Mouse (Mus musculus): Measurements from ENCODE around the gene Babam2.

Babam2 gene

DNA sequence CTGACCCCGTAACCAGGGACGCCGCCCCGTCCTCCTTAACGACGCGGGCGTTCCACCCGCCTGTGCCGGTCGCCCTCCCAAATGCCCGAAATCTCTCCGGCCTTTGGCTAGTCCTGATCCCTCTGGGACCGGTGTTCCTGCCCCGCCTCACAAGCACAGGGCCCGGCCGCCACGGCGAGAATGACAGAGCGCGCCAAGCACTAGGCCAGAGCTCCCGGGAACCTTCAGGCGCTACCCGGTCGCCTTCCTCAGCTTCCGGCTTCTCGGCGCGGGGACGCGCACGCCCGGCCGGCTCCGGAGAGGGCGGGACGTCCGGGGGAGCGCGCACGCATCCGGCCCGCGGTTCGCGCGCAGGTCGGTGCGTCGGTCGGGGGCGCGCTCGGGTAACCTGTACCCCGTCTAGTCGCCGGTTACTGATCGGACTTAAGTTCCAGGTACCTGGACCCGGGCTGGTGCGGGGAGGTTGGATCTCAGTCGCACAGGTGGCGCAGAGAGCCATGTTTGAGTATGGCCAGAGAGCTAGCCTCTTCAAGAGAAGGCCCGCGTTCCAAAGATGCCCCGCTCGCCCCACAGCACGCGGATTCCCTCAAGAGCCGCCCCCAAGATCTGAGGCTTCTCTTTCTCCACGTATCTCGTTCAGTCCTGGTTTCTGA is at the start of gene Babam2:
Gene Babam2 (plus strand): TSS at position 41 of the 653 bp plus-strand sequence.
- peak; percentile 89 for DNase-seq (ENCODE audit: low spot score)

DNA sequence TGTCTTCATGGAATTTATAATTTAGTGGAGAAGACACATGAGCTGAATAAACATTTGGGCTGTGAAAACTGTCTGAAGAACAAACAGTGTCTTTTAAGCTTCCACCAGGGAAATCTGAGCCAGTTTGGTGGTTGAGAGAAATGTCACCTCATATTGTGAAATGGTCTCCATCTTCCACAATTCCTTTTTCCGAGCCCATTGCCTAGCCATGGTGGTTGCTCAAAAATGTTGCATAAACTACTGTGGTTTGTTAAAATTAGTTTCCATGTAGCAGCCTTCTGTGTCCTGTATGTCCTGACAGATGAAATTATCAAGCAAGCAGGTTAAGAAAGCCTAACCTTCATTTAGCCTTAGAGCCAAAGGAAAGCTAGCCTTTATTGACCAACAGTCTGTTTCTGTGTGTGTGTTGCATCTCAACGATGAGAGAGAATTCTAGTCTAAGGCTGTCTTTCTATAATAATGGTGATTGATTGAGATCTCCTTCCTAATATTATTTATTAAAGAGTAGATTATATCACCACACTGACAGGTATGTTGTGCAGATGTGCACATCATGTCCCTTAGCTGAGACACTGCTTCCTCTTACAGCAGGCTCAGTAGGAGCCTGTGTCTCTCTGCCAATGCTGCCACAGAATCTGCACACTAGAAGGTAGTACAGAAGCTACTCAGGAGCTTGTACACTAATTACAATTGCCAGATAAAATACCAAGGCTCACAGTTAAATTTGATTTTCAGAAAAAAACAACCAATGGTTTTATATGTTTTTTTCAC is 46.8 kb upstream of the Babam2 start:
- DNase-seq (ENCODE audit: low spot score), result no peak

DNA sequence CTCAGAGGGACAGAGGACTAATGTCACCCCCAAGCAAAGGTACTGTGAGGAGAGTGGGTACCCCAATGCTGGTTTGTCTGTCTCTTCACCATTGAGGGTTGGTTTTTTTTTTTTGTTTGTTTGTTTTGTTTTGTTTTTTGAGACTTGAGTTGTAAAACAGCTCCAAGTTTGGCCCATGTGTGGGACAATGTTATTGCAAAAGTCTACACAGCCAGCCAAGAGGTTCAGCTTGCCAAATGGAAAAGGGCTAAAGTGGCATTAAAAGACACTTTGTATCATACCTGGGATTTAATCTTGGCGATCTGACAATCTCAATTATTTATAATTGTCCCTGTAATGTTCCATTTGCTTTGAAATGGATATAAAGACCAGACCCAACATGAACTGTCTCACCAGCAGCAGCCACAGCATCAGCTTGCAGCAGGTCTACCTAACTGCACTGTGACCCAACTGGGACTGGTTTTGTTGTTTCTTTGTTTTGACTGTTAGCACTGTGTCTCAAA is 41.7 kb upstream of the Babam2 start:
- no peak for DNase-seq (ENCODE audit: low spot score)

DNA sequence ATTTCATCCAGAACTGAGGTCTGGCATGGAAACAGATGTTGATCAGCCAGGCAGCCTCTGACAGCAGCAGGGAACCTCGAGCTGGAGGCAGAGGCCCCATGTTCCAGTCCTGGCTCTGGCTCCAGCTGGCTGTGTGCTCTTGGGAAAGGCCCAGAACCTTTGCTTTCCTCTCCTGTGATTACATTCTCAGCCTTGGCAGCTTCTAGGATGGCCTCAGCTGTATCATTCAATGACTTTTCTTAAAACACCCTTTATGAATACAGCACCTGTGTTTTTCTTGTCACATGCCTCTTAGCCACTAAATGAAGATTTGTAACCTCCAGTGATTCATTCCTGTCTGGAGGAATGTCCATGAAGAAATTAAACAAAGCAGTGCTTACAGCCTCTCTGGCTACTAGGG is 31.3 kb upstream of the Babam2 start:
- no peak for DNase-seq (ENCODE audit: low spot score)

DNA sequence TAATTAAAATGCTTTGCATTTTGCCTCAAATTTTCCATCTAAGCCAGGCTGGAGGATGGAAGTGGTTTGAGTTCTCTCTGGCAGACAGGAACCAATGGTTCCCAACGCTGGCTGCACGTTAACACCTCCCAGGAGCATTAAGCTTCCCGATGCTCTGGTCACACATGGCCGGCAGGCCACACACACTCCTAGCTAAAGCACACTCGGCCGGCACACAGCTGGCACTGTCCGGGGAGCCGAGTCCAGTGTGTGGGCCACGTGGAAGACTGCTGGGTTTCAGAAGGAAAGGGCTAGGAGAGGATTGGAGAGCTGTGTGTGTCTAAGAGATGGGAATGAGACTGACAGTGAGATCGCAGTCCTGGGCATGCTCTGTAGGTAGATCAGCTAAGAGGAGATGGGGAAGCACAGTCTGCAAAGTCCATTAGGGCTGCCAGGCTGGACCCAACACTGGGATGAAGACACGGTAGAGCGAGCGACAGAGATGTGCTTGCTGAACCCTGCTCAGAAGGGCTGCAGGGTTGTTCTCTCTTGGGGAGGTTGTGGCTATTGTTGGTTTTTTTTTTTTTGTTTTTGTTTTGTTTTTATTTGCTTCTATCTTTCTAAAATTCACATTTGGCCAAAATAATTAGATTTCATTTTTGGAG is 29.0 kb upstream of the Babam2 start:
- no peak for DNase-seq (ENCODE audit: low spot score)

DNA sequence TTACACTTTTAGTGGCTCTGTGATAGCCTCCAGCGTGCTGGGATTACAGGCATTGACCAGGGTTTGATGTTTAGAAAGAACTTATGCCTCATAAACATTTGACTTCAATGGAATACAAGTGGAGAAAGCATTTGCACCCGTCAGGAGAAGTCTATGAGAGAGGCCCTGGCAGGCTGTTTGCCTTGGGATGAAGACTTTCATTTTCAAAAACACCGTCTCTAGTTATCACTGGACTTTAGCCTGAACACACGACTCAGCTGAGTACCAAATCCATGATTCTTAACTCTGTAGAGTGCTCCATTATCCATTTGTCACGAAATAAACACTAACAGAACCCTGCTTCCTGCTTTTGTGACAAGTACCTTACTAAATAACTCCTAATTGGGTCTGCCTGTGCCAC is 27.5 kb upstream of the Babam2 start:
- no peak for DNase-seq (ENCODE audit: low spot score)

DNA sequence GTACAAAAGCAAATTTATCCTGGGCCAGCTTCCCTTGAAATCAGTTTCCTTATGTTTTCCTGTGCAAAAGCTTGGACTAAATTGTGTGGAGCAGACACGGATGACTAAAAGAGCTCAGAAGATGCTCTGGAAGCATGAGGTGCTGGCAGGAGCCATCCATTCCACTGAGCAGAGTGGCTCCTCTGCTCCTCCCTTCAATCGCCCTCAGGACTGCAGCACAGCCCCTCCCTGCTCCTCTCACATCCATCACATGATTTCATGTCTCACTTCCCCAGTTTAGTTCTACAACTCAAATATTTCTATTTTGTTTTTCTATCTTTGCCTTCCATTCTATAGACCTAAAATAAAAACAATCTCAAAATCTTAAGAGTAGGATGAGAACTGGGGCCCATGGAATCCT is 26.3 kb upstream of the Babam2 start:
- no peak for DNase-seq (ENCODE audit: low spot score)

DNA sequence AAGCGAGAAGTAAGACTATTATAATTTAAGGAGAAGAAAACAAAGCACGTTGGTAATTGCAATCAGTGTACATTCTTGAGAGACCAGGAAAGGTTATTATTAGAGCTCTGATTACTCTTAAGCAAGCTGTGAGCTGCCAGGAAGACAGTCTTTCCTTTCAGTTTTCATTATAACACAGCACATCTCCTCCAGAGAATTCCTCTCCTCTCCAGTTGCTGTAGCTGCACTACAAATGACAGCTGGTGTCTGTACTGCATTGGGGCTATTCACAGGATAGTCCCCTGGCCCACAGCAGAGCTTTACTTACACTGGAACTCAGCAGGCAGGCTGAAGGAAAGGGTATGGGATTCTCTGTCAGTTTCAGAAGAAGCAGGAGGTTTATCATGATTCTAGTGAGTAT is 24.1 kb upstream of the Babam2 start:
- no peak for DNase-seq (ENCODE audit: low spot score)

DNA sequence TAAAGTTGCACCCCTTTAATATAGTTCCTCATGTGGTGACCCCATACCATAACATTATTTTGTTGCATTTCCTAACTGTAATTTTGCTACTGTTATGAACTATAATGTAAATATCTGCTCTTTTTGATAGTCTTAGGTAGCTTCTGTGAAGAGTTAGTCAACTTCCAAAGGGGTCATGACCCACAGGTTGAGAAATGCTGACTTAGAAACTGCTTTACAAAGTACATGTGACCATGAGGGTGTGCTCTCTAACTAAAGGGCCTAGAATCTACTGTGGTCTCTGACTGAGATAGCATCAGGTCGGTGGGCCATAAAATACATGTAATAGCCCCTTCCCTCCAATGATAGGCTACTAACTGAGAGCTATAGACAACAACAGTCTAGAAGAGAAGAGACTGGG is 19.5 kb upstream of the Babam2 start:
- DNase-seq (ENCODE audit: low spot score), result no peak

DNA sequence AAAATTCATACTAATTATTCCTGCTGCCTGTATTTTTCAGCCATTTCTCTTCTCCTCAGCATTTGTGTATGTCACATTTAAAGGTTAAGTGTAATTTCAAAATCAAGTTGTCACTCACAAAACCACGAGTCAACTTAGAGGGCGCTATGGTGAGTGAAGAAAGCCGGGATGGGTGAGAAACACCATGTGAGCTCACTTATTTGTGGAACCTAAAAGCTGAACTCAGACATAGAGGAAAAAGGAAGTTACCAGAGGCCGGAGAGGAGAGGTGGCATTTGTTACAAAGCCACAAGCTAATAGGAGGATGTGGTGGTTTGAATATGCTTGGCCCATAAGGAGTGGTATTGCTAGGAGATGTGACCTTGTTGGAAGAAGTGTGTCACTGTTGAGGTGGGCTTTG is 17.3 kb upstream of the Babam2 start:
- no peak for DNase-seq (ENCODE audit: low spot score)

DNA sequence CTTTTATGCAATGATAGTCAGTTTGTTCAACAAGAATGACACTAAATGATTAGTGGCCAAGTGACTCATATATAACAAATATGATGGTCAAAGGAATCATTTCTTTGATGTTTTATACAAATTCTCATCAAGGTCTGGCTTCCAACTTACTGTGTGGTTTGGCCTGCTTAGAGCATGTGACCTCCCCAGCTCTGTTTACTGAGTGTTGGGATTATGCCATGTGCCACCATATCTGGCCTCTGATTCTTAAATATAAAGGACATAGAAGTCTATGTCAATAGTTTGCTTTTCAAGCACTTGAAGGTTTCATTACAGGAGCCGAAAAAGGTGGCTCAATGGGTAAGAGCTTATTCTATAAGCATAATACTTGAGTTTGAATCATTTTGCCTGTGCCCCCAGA is 15.2 kb upstream of the Babam2 start:
- DNase-seq (ENCODE audit: low spot score), result no peak

DNA sequence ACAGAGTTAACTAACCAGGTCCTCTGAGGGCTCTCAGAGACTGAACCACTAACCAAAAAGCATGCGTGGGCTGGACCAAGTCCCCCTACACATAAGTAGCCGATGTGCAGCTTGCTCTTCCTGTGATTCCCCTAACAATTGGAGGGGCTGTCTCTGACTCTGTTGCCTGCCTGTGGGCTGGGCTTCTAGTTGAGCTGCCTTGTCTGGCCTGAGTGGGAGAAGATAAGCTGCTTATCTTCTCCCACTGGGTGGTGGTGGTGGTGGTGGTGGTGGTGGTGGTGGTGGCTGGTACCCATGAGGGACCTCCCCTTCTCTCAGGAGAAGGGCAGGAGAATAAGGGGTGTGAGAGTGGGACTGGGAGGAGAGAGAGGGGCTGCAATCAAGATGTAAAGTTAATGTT is 11.4 kb upstream of the Babam2 start:
- no peak for DNase-seq (ENCODE audit: low spot score)

DNA sequence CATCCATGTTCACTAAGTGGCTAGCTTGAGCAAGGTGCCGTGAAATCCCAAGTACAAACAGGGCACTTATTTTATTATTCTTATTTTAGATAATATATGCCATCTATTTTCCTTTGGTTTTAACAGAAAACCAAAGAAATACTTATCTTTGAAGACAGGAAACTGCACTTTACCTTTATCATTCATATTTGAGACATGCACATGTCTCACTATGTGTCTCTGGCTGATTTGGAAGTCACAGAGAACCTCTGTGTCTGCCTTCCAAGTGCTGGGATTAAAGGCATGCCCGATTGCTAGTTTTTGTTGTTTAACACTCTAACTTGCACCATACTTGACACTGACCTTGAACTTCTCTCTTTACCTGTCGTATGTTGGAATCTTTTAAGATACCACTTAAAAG is 9.5 kb upstream of the Babam2 start:
- DNase-seq (ENCODE audit: low spot score), result no peak

DNA sequence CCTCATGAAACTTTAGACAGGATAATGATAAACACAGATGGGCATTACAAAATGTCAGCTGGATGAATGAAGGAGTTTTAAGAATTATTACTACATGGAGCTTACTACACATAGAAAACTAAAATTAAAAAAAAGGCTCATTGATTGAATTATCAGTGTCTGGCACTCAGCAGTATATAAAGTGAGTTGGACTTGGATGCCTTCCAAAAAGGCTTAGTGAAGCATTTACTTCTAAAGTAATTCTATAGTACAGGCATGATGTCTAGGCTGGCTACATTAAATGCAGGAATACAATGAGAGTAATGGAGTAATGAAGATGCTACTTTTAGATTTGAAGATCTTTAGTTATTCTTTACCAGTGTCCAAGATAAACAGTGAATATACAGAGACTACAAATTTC is 4.3 kb upstream of the Babam2 start:
- DNase-seq (ENCODE audit: low spot score), result no peak

DNA sequence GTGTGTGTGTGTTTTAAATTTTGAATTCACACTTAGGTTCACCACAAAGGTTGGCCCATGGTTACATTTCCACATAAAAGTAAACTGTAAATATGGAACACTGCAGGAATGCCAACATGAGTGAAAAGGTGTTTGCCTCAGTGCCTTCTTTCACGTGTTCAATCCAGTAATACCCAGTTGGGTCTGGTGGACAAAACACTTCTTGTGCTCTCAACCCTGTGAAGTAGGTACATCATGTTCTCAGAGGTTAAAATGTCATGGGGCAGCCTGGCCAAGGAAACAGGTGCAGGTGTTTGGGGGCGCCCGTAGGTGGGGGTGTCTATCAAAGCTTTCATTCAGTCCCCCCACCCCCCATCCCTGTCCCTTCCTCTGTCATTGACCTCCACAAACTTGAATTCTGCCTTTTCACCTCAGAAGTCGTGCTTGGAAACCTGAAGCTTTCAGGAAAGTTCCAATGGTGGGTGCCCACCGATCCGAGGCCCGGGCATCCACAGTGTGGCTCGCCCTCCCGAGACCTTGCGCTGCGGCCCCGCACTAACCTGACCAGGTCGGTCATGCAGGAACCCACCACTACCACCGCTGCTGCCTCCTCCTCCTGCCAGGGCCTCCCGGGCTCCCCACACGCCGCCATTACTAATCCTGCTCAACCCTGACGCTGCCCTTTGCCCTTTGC is 377 bp upstream of the Babam2 start, which contains the start of gene Rbks:
Gene Rbks (minus strand): TSS at position 657 of the 673 bp plus-strand sequence.
- DNase-seq (ENCODE audit: low spot score), result no peak

DNA sequence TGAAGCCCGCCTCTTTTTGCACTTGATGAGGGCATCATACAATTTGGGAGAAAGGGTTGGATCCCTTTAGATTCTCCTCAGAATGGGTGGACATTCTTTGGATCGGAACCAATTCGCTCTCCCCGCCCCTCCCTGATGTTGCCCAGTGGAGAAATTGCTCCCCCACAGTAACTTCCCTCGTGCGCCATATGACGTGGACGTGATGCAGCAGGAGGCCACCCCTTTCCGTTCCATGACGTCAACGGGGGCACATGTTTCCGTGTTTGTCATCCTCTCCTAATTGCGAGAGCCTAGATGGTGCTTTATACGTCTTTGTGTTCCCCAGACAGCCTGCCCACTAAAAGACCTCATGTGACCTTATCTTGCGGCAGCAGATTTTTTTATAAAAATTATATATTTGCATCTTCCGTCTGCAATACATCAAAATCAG is 828 bp downstream of the Babam2 start:
- peak; percentile 75 for DNase-seq (ENCODE audit: low spot score)

DNA sequence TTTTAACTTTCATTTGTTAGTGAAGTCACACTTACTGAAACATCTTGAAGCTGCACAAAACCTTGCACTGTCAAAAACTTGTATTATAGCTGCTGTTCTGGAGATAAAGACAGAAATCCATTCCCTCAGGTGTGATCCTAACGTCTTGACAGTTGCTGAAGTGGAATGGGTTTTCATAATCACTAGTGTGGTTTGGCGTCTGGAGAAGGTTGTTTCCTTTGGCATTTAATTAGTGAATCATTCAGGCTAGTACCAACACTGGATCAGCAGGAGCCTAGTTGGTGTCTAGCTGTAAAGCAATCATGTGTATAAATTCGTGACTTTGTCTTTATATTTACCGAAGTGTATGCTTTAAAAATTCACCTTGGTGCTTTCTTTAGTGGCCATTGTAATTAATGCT is 1.4 kb downstream of the Babam2 start:
- DNase-seq (ENCODE audit: low spot score), result no peak

DNA sequence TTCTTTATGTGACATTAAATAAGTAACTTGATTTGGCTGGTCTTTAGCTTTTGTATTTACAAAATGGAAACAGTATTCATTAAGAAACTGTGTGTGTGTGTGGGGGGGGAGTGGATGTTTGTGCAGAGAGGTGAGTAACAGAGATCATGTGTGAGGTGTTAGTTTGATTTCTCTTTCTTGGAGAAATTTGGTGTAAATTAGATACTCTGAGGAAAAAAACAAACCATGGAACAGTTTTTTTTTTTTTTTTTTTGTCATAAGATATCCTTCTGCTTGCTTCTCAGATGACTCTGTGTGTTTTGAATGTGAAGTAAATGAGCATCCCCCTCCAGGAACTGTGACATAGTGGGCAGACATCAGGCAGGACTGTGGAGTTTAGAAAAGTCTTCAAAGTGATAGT is 1.9 kb downstream of the Babam2 start:
- DNase-seq (ENCODE audit: low spot score), result no peak

DNA sequence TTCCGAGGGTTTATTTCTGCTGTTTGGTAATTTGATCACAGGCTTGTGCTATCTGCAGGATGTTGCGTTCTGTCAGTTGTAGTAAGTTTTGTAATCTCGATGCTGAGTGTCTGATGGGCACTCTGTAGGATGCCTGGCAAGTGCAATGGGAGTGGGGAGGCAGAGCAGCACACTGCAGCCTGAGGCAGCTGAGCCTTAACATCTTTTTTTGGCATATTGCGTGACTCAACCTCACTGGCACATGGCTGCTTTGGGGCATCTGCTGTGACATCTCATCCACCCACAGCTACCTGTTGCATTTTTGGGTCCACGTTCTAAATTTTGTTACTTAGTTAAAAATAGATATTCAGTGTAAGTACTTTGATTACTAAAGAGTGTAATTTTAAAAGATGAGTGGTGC is 7.5 kb downstream of the Babam2 start:
- no peak for DNase-seq (ENCODE audit: low spot score)

DNA sequence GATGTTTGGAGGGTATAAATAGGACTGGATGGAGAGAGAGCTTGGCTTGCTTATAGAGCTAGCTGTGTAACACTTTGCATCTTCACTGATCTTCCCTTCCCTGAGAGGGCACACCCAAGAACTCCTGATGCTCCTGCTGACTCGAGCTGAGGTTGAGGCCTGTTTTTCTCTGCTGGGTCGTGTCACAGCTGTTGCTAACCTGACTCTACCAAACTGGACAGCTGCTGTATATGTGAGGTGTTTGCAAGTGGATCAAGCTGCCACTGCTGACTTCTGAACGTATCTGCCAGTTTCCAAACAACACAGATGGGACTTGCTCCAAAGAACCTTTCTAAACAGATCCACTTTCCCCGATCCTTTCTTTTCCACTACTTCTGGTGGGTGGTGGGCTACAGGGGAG is 9.3 kb downstream of the Babam2 start:
- no peak for DNase-seq (ENCODE audit: low spot score)

DNA sequence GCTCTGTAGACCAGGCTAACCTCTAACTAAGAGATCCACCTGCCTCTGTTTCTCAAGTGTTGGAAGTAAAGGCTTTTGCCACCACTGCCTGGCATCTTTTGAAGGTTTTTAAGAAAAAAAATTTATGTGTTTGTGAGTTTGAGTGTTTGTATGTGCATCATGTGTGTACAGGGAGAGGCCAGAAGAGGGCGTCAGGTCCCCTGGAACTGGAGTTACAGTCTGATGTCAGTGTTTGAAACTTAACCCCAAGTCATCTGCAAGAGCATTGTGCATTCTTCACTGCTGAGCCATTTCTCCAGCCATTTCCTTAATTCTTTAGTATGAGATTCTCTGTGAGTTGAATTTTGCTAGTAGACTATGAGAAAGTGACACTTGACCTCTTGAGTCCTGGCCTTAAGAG is 11.9 kb downstream of the Babam2 start:
- no peak for DNase-seq (ENCODE audit: low spot score)

DNA sequence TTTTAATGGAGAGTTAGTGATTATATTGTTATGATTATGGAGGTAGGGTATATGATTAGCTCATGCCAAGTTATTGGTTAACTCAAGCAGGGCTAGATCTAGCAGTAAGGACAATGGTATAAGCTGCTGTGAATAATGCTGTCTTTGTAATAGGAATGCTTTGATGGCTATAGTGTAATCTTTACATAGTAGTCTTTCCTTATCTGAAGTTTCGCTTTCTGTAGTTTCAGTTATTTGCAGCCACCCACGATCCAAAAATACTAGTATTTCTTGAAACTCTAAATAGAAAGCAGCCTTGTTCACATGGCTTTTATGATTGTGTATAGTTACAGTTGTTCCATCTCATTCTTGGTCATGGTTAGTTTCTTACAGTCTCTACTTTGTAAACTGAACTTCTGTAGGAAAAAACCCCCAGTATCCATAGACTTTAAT is 15.8 kb downstream of the Babam2 start:
- no peak for DNase-seq (ENCODE audit: low spot score)

Measured in retina, embryonic 14.5 days (tissue).